Mouse (Mus musculus): Measurements from ENCODE around the gene Clec9a.

GRCm38 (mm10) chr6:129393087-129393720 is 15.5 kb upstream of the Clec9a start:
- TF ChIP-seq EP300 (IDR thresholded peaks at IDR 0.05; ENCODE audit: low read length), result no peak
- TF ChIP-seq POLR2A (IDR thresholded peaks at IDR 0.05; ENCODE audit: low read depth, low read length), result no peak
- no peak for TF ChIP-seq POLR2AphosphoS2 (IDR thresholded peaks at IDR 0.05; ENCODE audit: low read depth, low read length)
- TF ChIP-seq SMC3 (IDR thresholded peaks at IDR 0.05; ENCODE audit: low read depth, low read length), result peak; percentile 92
- TF ChIP-seq KAT2A (IDR thresholded peaks at IDR 0.05; ENCODE audit: insufficient replicate concordance, low read length), result no peak
- TF ChIP-seq CTCF (conservative IDR thresholded peaks at IDR 0.05 in 1 of 2, IDR thresholded peaks at IDR 0.05 in 1 of 2; ENCODE audit: low read depth in 2 of 2, low read length in 2 of 2), result peak in 1 of 2 experiments; percentile 86; a peak in 3 of 4 replicates
- no peak for TF ChIP-seq MAZ (IDR thresholded peaks at IDR 0.05; ENCODE audit: low read depth, low read length)
